Mouse (Mus musculus): Measurements from ENCODE around the gene Defb42.

Gene Defb42

GRCm38 (mm10) chr14:63046691-63047090 is at the start of gene Defb42:
Defb42 (plus strand) TSS chr14:63046991.
- no peak for DNase-seq (ENCODE audit: low spot score in 2 of 2)

DNA sequence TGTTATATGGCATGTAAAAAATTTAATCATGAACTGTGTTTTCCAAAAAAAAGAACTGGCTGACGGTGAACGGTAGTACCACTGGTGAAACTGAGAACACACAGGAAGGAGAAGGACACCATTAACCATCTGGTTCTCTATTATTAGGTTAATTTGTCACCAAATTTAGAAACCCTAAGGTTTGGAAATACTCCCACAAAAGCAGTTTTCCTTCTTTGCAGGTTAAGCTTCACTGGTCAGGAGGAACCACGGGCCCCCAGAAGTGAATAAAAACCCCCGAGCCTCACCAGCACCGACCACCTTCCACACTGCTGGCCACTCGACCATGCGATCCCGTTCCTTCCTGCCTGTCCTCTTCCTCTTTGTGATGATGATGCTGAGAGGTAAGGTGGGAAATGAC is 49.0 kb upstream of the Defb42 start, which contains the start of gene Defb47:
Gene Defb47, plus strand, starts transcription at position 301 of the 400 bp plus-strand sequence.
- no peak for DNase-seq (ENCODE audit: low spot score in 2 of 2)

DNA sequence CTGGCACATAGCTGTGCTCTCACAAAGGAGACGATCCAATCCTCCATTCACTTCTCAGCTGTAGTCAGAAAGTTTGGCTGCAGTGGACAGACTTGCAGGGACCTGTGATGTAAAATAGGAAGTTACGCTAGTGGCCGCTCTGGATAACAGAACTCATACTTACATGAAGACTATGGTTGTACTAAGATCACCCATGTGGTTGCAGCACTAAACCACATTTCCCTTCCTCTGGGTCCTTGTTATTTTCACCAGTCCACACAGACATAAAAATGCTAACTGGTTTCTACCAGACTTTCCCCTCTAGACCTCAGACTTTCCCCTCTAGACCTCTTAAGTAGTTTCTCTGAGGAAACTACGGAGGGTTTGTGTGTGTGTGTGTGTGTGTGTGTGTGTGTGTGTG is 47.8 kb upstream of the Defb42 start:
- no peak for DNase-seq (ENCODE audit: low spot score in 2 of 2)

- DNase-seq (ENCODE audit: low spot score in 2 of 2) = no peak
Measured at GRCm38 (mm10) chr14:63002588-63002987, 44.2 kb upstream of the Defb42 start.

DNA sequence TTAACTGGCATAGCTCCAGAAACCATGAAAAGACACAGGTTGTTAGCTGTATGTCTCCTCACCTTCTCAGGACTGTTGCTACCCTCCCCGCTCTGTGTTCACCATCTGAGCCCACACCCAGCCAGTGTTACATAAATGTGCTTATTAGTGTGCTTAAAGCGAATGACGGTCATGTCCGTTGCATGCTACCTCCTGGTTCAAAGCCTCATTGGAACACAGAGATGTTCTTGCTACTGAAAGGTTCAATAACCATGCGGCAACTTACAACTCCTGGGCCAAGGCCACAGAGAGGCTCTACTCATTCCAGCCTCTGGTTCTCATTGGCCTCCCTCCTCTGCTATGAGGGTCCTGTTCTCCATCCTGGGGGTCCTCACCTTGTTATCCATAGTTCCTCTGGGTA is 35.3 kb upstream of the Defb42 start, which contains the start of gene Defb43:
Gene Defb43, plus strand, starts transcription at position 301 of the 400 bp plus-strand sequence.
- DNase-seq (ENCODE audit: low spot score in 2 of 2) = no peak

DNA sequence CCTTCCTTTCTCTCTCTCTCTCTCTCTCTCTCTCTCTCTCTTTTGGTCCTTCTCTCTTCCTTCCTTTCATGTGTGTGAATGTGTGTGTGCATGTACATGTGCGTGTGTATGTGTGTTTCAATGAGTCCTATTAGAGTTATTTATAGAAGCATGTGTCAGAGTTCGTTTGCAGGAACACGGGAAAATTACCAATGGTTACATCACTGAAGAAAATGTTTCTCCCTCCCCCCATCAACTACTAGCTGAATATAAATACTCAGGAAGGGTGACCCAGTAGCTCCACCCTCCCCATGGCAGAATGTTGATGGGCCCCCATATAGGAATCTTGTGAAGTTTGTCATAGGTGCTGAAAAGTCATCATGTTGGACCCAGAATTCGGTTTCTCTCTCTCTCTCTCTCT is 33.7 kb upstream of the Defb42 start:
- no peak for DNase-seq (ENCODE audit: low spot score in 2 of 2)

- no peak for DNase-seq (ENCODE audit: low spot score in 2 of 2)
Measured at GRCm38 (mm10) chr14:63014667-63015066, 32.1 kb upstream of the Defb42 start.

- DNase-seq (ENCODE audit: low spot score in 2 of 2) = no peak
Measured at GRCm38 (mm10) chr14:63020524-63021156, 26.2 kb upstream of the Defb42 start.

- no peak for DNase-seq (ENCODE audit: low spot score in 2 of 2)
Measured at GRCm38 (mm10) chr14:63049910-63050370, 3.1 kb downstream of the Defb42 start, which contains the start of gene Defb30. Defb30 (minus strand) TSS chr14:63049960.

GRCm38 (mm10) chr14:63050769-63051168 is 4.0 kb downstream of the Defb42 start:
- DNase-seq (ENCODE audit: low spot score in 2 of 2) = peak; percentile 15 to 49

GRCm38 (mm10) chr14:63054729-63055128 is 7.9 kb downstream of the Defb42 start:
- DNase-seq (ENCODE audit: low spot score in 2 of 2) = peak in 1 of 2 experiments; percentile 30

DNA sequence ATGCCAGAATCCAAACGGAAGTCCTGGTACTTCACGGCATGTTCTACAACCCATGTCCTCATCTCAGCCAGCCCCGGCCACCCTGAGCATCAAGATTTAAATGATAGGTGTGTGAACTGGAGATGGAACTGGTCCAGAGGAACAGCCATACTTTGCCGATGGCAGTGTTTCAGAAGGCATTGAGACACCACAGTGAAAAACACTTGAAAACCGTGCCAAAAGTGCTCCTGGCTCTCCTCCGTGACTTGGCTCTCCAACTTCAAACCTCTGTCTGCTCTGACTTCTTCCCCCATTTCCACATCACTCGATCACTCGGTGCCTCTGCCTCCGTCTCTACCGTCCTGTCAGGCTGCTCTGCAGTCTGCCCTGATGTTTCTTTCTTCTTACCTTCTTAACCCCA is 13.6 kb downstream of the Defb42 start:
- no peak for DNase-seq (ENCODE audit: low spot score in 2 of 2)

GRCm38 (mm10) chr14:63062184-63062583 is 15.4 kb downstream of the Defb42 start:
- DNase-seq (ENCODE audit: low spot score in 2 of 2) = no peak

GRCm38 (mm10) chr14:63065391-63065790 is 18.6 kb downstream of the Defb42 start:
- no peak for DNase-seq (ENCODE audit: low spot score in 2 of 2)

- peak; percentile 35 to 48 for DNase-seq (ENCODE audit: low spot score in 2 of 2)
Measured at GRCm38 (mm10) chr14:63066630-63067310, 20.0 kb downstream of the Defb42 start.

DNA sequence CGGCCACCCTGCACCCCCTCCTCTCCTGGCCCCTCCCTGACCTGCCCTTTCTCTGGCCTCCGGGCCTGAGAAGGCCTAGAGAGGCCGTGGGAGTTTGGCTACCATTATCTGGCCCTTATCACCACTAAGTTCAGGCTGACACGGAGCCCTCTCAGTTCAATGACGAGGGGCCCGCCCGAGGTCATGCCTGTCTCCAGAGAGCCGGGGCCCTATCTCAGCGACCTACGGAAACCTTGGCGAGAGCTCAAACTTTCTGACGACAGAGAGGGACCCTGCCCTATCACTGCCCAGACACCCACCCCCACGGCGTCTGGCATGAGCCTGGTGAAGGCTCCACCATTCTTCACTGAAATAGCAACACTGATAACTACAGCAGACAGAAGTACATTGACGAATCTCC is 20.9 kb downstream of the Defb42 start:
- no peak for DNase-seq (ENCODE audit: low spot score in 2 of 2)
